Mouse (Mus musculus) megakaryocyte, embryonic 14.5 days (primary cell): ENCODE measurements around the gene Tap1.
"Not testable (repeated sequence)": the region's sequence is repeated elsewhere in the genome, so short reads cannot be mapped to it uniquely, and the experiment has no call there.

ENCODE experiments used
- FLI1 ChIP-seq: IDR thresholded peaks from 2 replicates; pipeline ENCODE4 v1.6.1; 2012; ENCODE audit warnings: low read length, inconsistent platforms, mixed read lengths
- GATA1 ChIP-seq: IDR thresholded peaks from 3 replicates; pipeline ENCODE4 v1.6.1; 2012; ENCODE audit warnings: mixed read lengths, low read length, inconsistent platforms, borderline replicate concordance

GRCm38 (mm10) chr17:34220401-34220800 lies 33.0 kb downstream of the Tap1 start:
- not testable (repeated sequence) for TF ChIP-seq GATA1, FLI1
